ENCODE assay signal across 8 mouse cellular contexts in genomic region chr1:87696358-87696757, GRCm38 (mm10). TPM values are rescaled to one million over a fixed set of nuclear protein-coding genes. Genes with fewer than 3 reads are reported as not detected.
DNase-seq lines count a peak whose midpoint lies in the region; ATAC-seq lines count a peak whose summit lies in the region.
"Had no signal": no experiment of that assay in that cellular context is flagged by ENCODE, and none has a peak within 500 bp of the region (broad histone marks: within the 10 kb centered on the region; RNA-seq: fewer than 3 reads in every experiment).

No protein-coding gene starts in this region.

- H3K36me3 ChIP-seq in embryonic facial prominence, embryonic 10.5 days (replicated peaks): no peaks in the 10 kb centered on the region
- no peaks in the 10 kb centered on the region for H3K36me3 ChIP-seq in forebrain, embryonic 14.5 days (ENCODE audit: control insufficient read depth, insufficient read depth, low read length)
- H3K36me3 ChIP-seq: midbrain, embryonic 12.5 days had no signal

- no peaks in the 10 kb centered on the region for H3K4me1 ChIP-seq in embryonic facial prominence, embryonic 10.5 days
- H3K4me1 ChIP-seq in forebrain, embryonic 14.5 days (ENCODE audit: control insufficient read depth, insufficient read depth, low read length): no peaks in the 10 kb centered on the region
- H3K4me1 ChIP-seq: midbrain, embryonic 12.5 days had no signal

- no peaks in the 10 kb centered on the region for H3K27me3 ChIP-seq in embryonic facial prominence, embryonic 10.5 days (replicated peaks; ENCODE audit: low read depth, poor library complexity, severe bottlenecking)
- no peaks in the 10 kb centered on the region for H3K27me3 ChIP-seq in forebrain, embryonic 14.5 days (replicated peaks; ENCODE audit: control insufficient read depth, insufficient read depth, low read length)
- H3K27me3 ChIP-seq: midbrain, embryonic 12.5 days had no signal

- no peak for ATAC-seq in forebrain, embryonic 14.5 days

- no peak overlapping the region for H3K9ac ChIP-seq in forebrain, embryonic 14.5 days (ENCODE audit: low read length)
- H3K9ac ChIP-seq: midbrain, embryonic 12.5 days had no signal

- peak; percentile 19 for DNase-seq in urinary bladder, postnatal 14 days (ENCODE audit: low spot score)
- no peak for DNase-seq in urinary bladder, adult 2 months (ENCODE audit: low spot score)
- peak; percentile 11 for DNase-seq in embryonic facial prominence, embryonic 10.5 days (ENCODE audit: low spot score)
- DNase-seq in lung, postnatal 14 days: peak; percentile 28
- peak; percentile 45 to 49 for DNase-seq in thymus, postnatal 36 days
- DNase-seq in forebrain, embryonic 14.5 days (ENCODE audit: low spot score): no peak
- DNase-seq in layer of hippocampus, postnatal 36 days: no peak

- H3K4me2 ChIP-seq in forebrain, embryonic 14.5 days (ENCODE audit: low read length): no peak overlapping the region
- H3K4me2 ChIP-seq: midbrain, embryonic 12.5 days had no signal

- H3K4me3 ChIP-seq in embryonic facial prominence, embryonic 10.5 days: no peak overlapping the region
- no peak overlapping the region for H3K4me3 ChIP-seq in forebrain, embryonic 14.5 days (ENCODE audit: low read depth, low read length)
- H3K4me3 ChIP-seq: midbrain, embryonic 12.5 days had no signal

- H3K9me3 ChIP-seq in embryonic facial prominence, embryonic 10.5 days: no peaks in the 10 kb centered on the region
- H3K9me3 ChIP-seq in forebrain, embryonic 14.5 days (replicated peaks; ENCODE audit: control insufficient read depth, low read length): no peaks in the 10 kb centered on the region
- H3K9me3 ChIP-seq: midbrain, embryonic 12.5 days had no signal

- WGBS in embryonic facial prominence, embryonic 10.5 days: 59% methylated on average over 5 of the region's 5 CpGs
- WGBS in forebrain, embryonic 14.5 days: 67% methylated on average over 5 of the region's 5 CpGs

- no peak overlapping the region for H3K27ac ChIP-seq in embryonic facial prominence, embryonic 10.5 days (replicated peaks)
- no peak overlapping the region for H3K27ac ChIP-seq in forebrain, embryonic 14.5 days (ENCODE audit: low read depth, low read length)
- H3K27ac ChIP-seq: midbrain, embryonic 12.5 days had no signal

RNA-seq across cellular contexts. Expression of gene Atg16l1, which starts 59.3 kb away (rescaled TPM):
- polyA plus RNA-seq in urinary bladder, adult 2 months (2012; rRNA removed): 32.5 and 36.1 TPM in 2 replicates
- 36.6 and 41.3 TPM in 2 replicates for polyA plus RNA-seq in embryonic facial prominence, embryonic 10.5 days (2016; fragmentation: Nextera tagmentation; extraction: Ambion mirVana)
- polyA plus RNA-seq in forebrain, embryonic 14.5 days (2014; fragmentation: Nextera tagmentation; extraction: Ambion mirVana): 50.0 and 60.3 TPM in 2 replicates
- 10 to 100 TPM; 60.0 to 66.0 TPM for total RNA-seq in layer of hippocampus, postnatal 36 days (2021)

Comparison
In these comparisons a context has a peak if more than half of its experiments do, and no peak if none do; other contexts are left out.
1. DNase-seq: peak in urinary bladder, postnatal 14 days (single experiment), embryonic facial prominence, embryonic 10.5 days (single experiment), lung, postnatal 14 days (single experiment) and thymus, postnatal 36 days (2 of 2); none in urinary bladder, adult 2 months (single experiment), forebrain, embryonic 14.5 days (single experiment) and layer of hippocampus, postnatal 36 days (0 of 2).